Mouse (Mus musculus) cerebellum, adult 11 months (tissue): ENCODE results near the gene Aldh1l2.

Source experiments
- DNase-seq: peaks from one replicate; pipeline ENCODE4 v3.0.0; 2022

Gene Aldh1l2

GRCm38 (mm10) chr10:83448582-83448981 lies 85.4 kb downstream of the Aldh1l2 start:
- DNase-seq: no peak
